Mouse (Mus musculus) E14TG2a.4 (cell line): ENCODE measurements around the gene Ikbip.

Experiments
- H3K27me3 ChIP-seq: 2 replicates; pipeline ENCODE4 v1.6.1; 2014; ENCODE audit warnings: low read length, control low read depth; ENCODE audit not compliant: insufficient read depth
- H3K36me3 ChIP-seq: 2 replicates; pipeline ENCODE4 v1.6.1; 2014; ENCODE audit warnings: low read length, control low read depth; ENCODE audit not compliant: insufficient read depth
- H3K4me1 ChIP-seq: replicated peaks from 2 replicates; pipeline ENCODE4 v1.6.1; 2014; ENCODE audit warnings: low read depth, low read length, control low read depth
- H3K4me3 ChIP-seq: replicated peaks from 2 replicates; pipeline ENCODE4 v1.5.1; 2014; ENCODE audit warnings: mild to moderate bottlenecking, low read length
- H3K9me3 ChIP-seq: 2 replicates; pipeline ENCODE4 v1.6.1; 2014; ENCODE audit warnings: low read length, control low read depth
- CTCF ChIP-seq: conservative IDR thresholded peaks from 2 replicates; pipeline ENCODE4 v1.5.1; 2014; ENCODE audit warnings: low read length
- NANOG ChIP-seq: IDR thresholded peaks from 2 replicates; pipeline ENCODE4 v1.6.1; 2014; ENCODE audit warnings: borderline replicate concordance, low read length, mixed read lengths
- POU5F1 ChIP-seq: IDR thresholded peaks from 2 replicates; pipeline ENCODE4 v1.6.1; 2014; ENCODE audit warnings: low read length, borderline replicate concordance

Gene Ikbip

GRCm38 (mm10) chr10:91082550-91083392 lies at the start of gene Ikbip, which contains the start of gene Apaf1:
Ikbip (plus strand) TSS chr10:91082940.
Apaf1 (minus strand) TSS chr10:91082770.
- no peaks in the 10 kb centered on the region for H3K9me3 ChIP-seq
- peaks cover 11% of the 10 kb centered on the region for H3K36me3 ChIP-seq
- H3K27me3 ChIP-seq, result no peaks in the 10 kb centered on the region
- H3K4me3 ChIP-seq, result peak within 1 kb of the TSS; percentile 98
- TF ChIP-seq NANOG (no peak), CTCF (no peak), POU5F1 (no peak)
- H3K4me1 ChIP-seq, result peaks cover 8% of the 10 kb centered on the region; the same call in 1 of the 2 replicates

GRCm38 (mm10) chr10:91033942-91034341 lies 48.8 kb upstream of the Ikbip start:
- Histone ChIP-seq H3K36me3 (peaks cover 30% of the 10 kb centered on the region), H3K27me3 (no peaks in the 10 kb centered on the region), H3K9me3 (no peaks in the 10 kb centered on the region), H3K4me1 (peaks cover 10% of the 10 kb centered on the region), H3K4me3 (no peak overlapping the region)
- peak; percentile 85 for TF ChIP-seq CTCF
- no peak for TF ChIP-seq NANOG

GRCm38 (mm10) chr10:91049696-91050095 lies 33.0 kb upstream of the Ikbip start:
- Histone ChIP-seq H3K9me3 (no peaks in the 10 kb centered on the region), H3K4me1 (no peaks in the 10 kb centered on the region), H3K36me3 (peaks cover 52% of the 10 kb centered on the region), H3K4me3 (no peak overlapping the region), H3K27me3 (no peaks in the 10 kb centered on the region)
- TF ChIP-seq NANOG (no peak), POU5F1 (no peak), CTCF (no peak)

DNA sequence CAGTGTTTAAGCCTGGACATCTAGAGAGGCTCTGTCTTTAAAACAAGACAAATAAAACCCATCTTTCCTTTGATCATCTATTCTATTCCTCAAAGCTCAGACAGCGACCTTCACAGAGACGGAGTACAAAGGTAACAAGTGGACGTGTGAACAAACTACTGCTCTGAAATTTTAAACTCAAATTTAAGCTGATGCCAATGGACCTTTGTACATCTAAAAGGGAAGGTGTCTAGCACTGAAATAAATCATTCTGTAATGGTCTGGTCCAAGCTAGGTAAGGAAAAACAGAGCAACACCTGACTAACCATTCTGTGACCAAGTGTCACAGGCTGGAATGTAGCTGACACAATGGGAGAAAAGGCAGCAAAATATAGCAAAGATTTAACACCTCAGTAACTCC lies 31.6 kb upstream of the Ikbip start:
- H3K27me3 ChIP-seq, result no peaks in the 10 kb centered on the region
- no peaks in the 10 kb centered on the region for H3K4me1 ChIP-seq
- H3K9me3 ChIP-seq, result no peaks in the 10 kb centered on the region
- peaks cover 54% of the 10 kb centered on the region for H3K36me3 ChIP-seq
- no peak for TF ChIP-seq NANOG
- TF ChIP-seq CTCF, result no peak
- no peak for TF ChIP-seq POU5F1
- no peak overlapping the region for H3K4me3 ChIP-seq

- TF ChIP-seq POU5F1 (no peak), NANOG (no peak), CTCF (no peak)
These were observed 30.0 kb upstream of the Ikbip start for GRCm38 (mm10) chr10:91052734-91053133.

GRCm38 (mm10) chr10:91060742-91061141 lies 22.0 kb upstream of the Ikbip start:
- Histone ChIP-seq H3K4me1 (peaks cover 16% of the 10 kb centered on the region), H3K27me3 (no peaks in the 10 kb centered on the region), H3K36me3 (peaks cover 37% of the 10 kb centered on the region), H3K9me3 (no peaks in the 10 kb centered on the region), H3K4me3 (no peak overlapping the region)
- TF ChIP-seq POU5F1 (no peak), NANOG (no peak), CTCF (peak; percentile 45)

More at GRCm38 (mm10) chr10:91052734-91053133, 30.0 kb upstream of the Ikbip start:
- Histone ChIP-seq H3K4me1 (no peaks in the 10 kb centered on the region), H3K9me3 (no peaks in the 10 kb centered on the region), H3K4me3 (no peak overlapping the region), H3K27me3 (no peaks in the 10 kb centered on the region), H3K36me3 (peaks cover 43% of the 10 kb centered on the region)

- Histone ChIP-seq H3K36me3 (peaks cover 53% of the 10 kb centered on the region), H3K9me3 (peaks cover 6% of the 10 kb centered on the region; the same call in 1 of the 2 replicates), H3K4me3 (no peak overlapping the region), H3K4me1 (peaks cover 16% of the 10 kb centered on the region), H3K27me3 (no peaks in the 10 kb centered on the region)
- TF ChIP-seq NANOG (no peak), POU5F1 (no peak), CTCF (no peak)
These were observed 20.4 kb upstream of the Ikbip start for GRCm38 (mm10) chr10:91062355-91062754.

DNA sequence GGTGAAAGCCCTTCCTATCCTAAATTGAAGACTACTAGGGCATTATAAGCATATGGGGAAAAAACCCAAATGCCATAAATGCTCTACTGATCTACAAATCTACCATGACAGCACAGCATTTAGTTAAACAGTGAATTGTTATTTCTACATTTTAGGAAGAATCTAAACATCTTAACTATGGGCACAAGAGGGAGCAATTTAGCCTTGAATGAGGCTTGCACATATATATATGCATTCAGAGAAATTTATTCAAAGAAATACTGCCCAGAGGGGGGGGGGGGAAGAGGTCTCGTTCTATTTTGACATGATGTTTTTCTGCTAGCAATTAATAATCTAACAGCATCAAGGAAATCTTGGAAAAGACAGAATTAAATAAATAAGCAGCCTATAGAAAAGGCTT lies 11.0 kb upstream of the Ikbip start:
- Histone ChIP-seq H3K4me1 (no peaks in the 10 kb centered on the region), H3K36me3 (peaks cover 24% of the 10 kb centered on the region), H3K27me3 (no peaks in the 10 kb centered on the region), H3K9me3 (no peaks in the 10 kb centered on the region), H3K4me3 (no peak overlapping the region)
- no peak for TF ChIP-seq POU5F1
- TF ChIP-seq NANOG, result no peak
- no peak for TF ChIP-seq CTCF

DNA sequence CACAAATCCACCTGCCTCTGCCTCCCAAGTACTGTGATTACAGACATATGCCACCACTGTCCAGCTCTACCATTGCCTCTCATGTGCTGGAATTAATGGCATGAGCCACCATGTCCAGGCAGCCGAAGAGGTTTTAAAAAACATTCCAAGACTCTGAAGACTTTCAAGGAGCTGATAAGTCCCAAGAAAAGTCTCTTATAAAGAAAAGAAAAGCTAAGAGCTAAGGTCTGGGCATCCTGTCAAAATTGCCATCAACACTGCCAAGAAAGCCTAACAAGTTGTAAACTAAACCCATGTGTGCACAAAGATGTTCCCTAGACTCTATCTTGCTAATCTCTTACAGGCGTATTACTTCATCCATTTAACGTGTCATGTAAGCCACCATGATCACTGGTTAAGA lies 9.4 kb upstream of the Ikbip start:
- H3K4me1 ChIP-seq, result no peaks in the 10 kb centered on the region
- H3K36me3 ChIP-seq, result peaks cover 28% of the 10 kb centered on the region
- H3K4me3 ChIP-seq, result no peak overlapping the region
- no peaks in the 10 kb centered on the region for H3K9me3 ChIP-seq
- H3K27me3 ChIP-seq, result no peaks in the 10 kb centered on the region
- TF ChIP-seq NANOG, result no peak
- no peak for TF ChIP-seq CTCF
- no peak for TF ChIP-seq POU5F1
